Mouse (Mus musculus) liver, adult 2 months (tissue): ENCODE measurements around the gene Ptcra.
A peak's percentile ranks its signal among the peaks of the same experiment; 100 is the strongest.

Experiments
- CTCF ChIP-seq: fragments of 200-500 bp; IDR thresholded peaks from 2 replicates; pipeline ENCODE4 v1.5.1; 2011; ENCODE audit warnings: low read depth, low read length, control low read depth
- POLR2A ChIP-seq: fragments of 200-500 bp; IDR thresholded peaks from 2 replicates; pipeline ENCODE4 v1.6.1; 2011; ENCODE audit warnings: low read length, control low read depth; ENCODE audit not compliant: insufficient read depth; ENCODE audit errors: extremely low read depth

DNA sequence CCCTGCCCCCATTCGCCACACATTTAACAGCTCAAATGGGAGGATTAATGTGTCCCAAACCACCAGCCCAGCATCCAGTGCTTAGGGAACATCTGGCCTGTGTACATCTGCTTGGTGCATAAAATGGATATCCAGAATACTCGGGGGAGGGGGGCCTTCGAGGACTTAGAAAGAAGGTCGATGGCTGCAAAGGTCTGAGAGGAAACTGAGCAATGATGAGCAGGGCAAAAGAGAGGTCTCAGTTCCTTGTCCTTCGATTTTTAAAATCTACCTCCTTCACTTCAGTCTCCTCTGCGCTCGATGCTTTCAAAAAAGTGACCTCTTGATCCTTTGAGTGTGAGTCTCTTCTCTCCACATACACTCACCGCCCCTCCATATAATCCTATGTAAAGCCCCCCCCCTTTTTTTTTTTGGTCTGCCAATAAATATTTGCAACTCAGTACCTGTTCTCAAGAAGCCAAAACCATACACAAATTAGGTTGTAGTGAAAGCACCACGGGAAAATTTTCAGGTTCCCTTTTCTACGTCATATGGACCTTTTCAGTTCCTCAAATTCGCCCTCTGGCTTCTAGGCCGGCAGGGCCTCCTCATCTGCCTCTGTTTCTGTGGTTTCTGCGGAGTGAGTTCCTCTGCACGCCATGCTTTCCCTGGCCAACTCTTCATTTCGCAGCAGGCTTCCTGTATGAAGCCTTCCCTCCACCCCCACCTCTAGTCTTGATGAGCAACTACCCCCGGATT is 12.3 kb downstream of the Ptcra start:
- no peak for TF ChIP-seq CTCF
- TF ChIP-seq POLR2A, result 0 out of 2 replicates have a peak, but pooled peaks have one; percentile 13
